Mouse (Mus musculus): ENCODE results near the gene Cela1. TPM values are rescaled to one million over a fixed set of nuclear protein-coding genes. Genes with fewer than 3 reads are reported as not detected.

Gene Cela1
- polyA plus RNA-seq, 1 experiment = 0.08 TPM

- Histone ChIP-seq H3K4me1 (ENCODE audit: control insufficient read depth) (peaks cover 16% of the 10 kb centered on the region), H3K27me3 (ENCODE audit: control insufficient read depth) (no peaks in the 10 kb centered on the region), H3K36me3 (ENCODE audit: control insufficient read depth) (no peaks in the 10 kb centered on the region), H3K9me3 (ENCODE audit: control insufficient read depth, low read length) (no peaks in the 10 kb centered on the region), H3K4me3 (replicated peaks) (no peak overlapping the region)
- no peak for TF ChIP-seq GATA1 (IDR thresholded peaks at IDR 0.05; ENCODE audit: low read length)
- no peak for TF ChIP-seq TAL1 (IDR thresholded peaks at IDR 0.05; ENCODE audit: low read length)
These were observed 7.3 kb downstream of the Cela1 start for GRCm38 (mm10) chr15:100680381-100680780.

- H3K4me1 ChIP-seq (ENCODE audit: control insufficient read depth) = peaks cover 18% of the 10 kb centered on the region
- TF ChIP-seq TAL1 (IDR thresholded peaks at IDR 0.05; ENCODE audit: low read length) (no peak), GATA1 (IDR thresholded peaks at IDR 0.05; ENCODE audit: low read length) (no peak)
- no peaks in the 10 kb centered on the region for H3K27me3 ChIP-seq (ENCODE audit: control insufficient read depth)
- no peaks in the 10 kb centered on the region for H3K9me3 ChIP-seq (ENCODE audit: control insufficient read depth, low read length)
- no peak overlapping the region for H3K4me3 ChIP-seq (replicated peaks)
- H3K36me3 ChIP-seq (ENCODE audit: control insufficient read depth) = no peaks in the 10 kb centered on the region
These were observed 8.7 kb downstream of the Cela1 start for GRCm38 (mm10) chr15:100679005-100679404.

GRCm38 (mm10) chr15:100678581-100678980, 9.1 kb downstream of the Cela1 start:
- no peaks in the 10 kb centered on the region for H3K9me3 ChIP-seq (ENCODE audit: control insufficient read depth, low read length)
- peaks cover 22% of the 10 kb centered on the region for H3K4me1 ChIP-seq (ENCODE audit: control insufficient read depth)
- TF ChIP-seq GATA1 (IDR thresholded peaks at IDR 0.05; ENCODE audit: low read length) (no peak), TAL1 (IDR thresholded peaks at IDR 0.05; ENCODE audit: low read length) (no peak)
- H3K4me3 ChIP-seq (replicated peaks) = no peak overlapping the region
- H3K27me3 ChIP-seq (ENCODE audit: control insufficient read depth) = no peaks in the 10 kb centered on the region
- no peaks in the 10 kb centered on the region for H3K36me3 ChIP-seq (ENCODE audit: control insufficient read depth)

GRCm38 (mm10) chr15:100677675-100678074, 10.0 kb downstream of the Cela1 start:
- H3K4me1 ChIP-seq (ENCODE audit: control insufficient read depth) = peaks cover 22% of the 10 kb centered on the region
- no peak for TF ChIP-seq GATA1 (IDR thresholded peaks at IDR 0.05; ENCODE audit: low read length)
- no peak for TF ChIP-seq TAL1 (IDR thresholded peaks at IDR 0.05; ENCODE audit: low read length)

GRCm38 (mm10) chr15:100676521-100676920, 11.2 kb downstream of the Cela1 start:
- Histone ChIP-seq H3K27me3 (ENCODE audit: control insufficient read depth) (no peaks in the 10 kb centered on the region), H3K4me1 (ENCODE audit: control insufficient read depth) (peaks cover 22% of the 10 kb centered on the region), H3K36me3 (ENCODE audit: control insufficient read depth) (no peaks in the 10 kb centered on the region), H3K4me3 (replicated peaks) (no peak overlapping the region), H3K9me3 (ENCODE audit: control insufficient read depth, low read length) (no peaks in the 10 kb centered on the region)
- TF ChIP-seq TAL1 (IDR thresholded peaks at IDR 0.05; ENCODE audit: low read length) (no peak), GATA1 (IDR thresholded peaks at IDR 0.05; ENCODE audit: low read length) (no peak)

More at GRCm38 (mm10) chr15:100677675-100678074, 10.0 kb downstream of the Cela1 start:
- Histone ChIP-seq H3K36me3 (ENCODE audit: control insufficient read depth) (no peaks in the 10 kb centered on the region), H3K27me3 (ENCODE audit: control insufficient read depth) (no peaks in the 10 kb centered on the region), H3K4me3 (replicated peaks) (no peak overlapping the region), H3K9me3 (ENCODE audit: control insufficient read depth, low read length) (no peaks in the 10 kb centered on the region)

GRCm38 (mm10) chr15:100675486-100675885, 12.2 kb downstream of the Cela1 start:
- no peaks in the 10 kb centered on the region for H3K9me3 ChIP-seq (ENCODE audit: control insufficient read depth, low read length)
- TF ChIP-seq TAL1 (IDR thresholded peaks at IDR 0.05; ENCODE audit: low read length) (no peak), GATA1 (IDR thresholded peaks at IDR 0.05; ENCODE audit: low read length) (no peak)
- no peak overlapping the region for H3K4me3 ChIP-seq (replicated peaks)
- peaks cover 22% of the 10 kb centered on the region for H3K4me1 ChIP-seq (ENCODE audit: control insufficient read depth)
- no peaks in the 10 kb centered on the region for H3K36me3 ChIP-seq (ENCODE audit: control insufficient read depth)
- H3K27me3 ChIP-seq (ENCODE audit: control insufficient read depth) = no peaks in the 10 kb centered on the region

GRCm38 (mm10) chr15:100674566-100674965, 13.2 kb downstream of the Cela1 start:
- Histone ChIP-seq H3K4me3 (replicated peaks) (no peak overlapping the region), H3K36me3 (ENCODE audit: control insufficient read depth) (no peaks in the 10 kb centered on the region), H3K9me3 (ENCODE audit: control insufficient read depth, low read length) (no peaks in the 10 kb centered on the region), H3K4me1 (ENCODE audit: control insufficient read depth) (peaks cover 26% of the 10 kb centered on the region), H3K27me3 (ENCODE audit: control insufficient read depth) (peaks cover under 1% of the 10 kb centered on the region)
- TF ChIP-seq TAL1 (IDR thresholded peaks at IDR 0.05; ENCODE audit: low read length) (no peak), GATA1 (IDR thresholded peaks at IDR 0.05; ENCODE audit: low read length) (no peak)

GRCm38 (mm10) chr15:100673585-100674391, 13.9 kb downstream of the Cela1 start:
- Histone ChIP-seq H3K9me3 (ENCODE audit: control insufficient read depth, low read length) (no peaks in the 10 kb centered on the region), H3K4me1 (ENCODE audit: control insufficient read depth) (peaks cover 34% of the 10 kb centered on the region), H3K27me3 (ENCODE audit: control insufficient read depth) (peaks cover 8% of the 10 kb centered on the region), H3K36me3 (ENCODE audit: control insufficient read depth) (no peaks in the 10 kb centered on the region), H3K4me3 (replicated peaks) (peak overlapping the region; percentile 19)
- no peak for TF ChIP-seq GATA1 (IDR thresholded peaks at IDR 0.05; ENCODE audit: low read length)
- TF ChIP-seq TAL1 (IDR thresholded peaks at IDR 0.05; ENCODE audit: low read length) = no peak

- Histone ChIP-seq H3K36me3 (ENCODE audit: control insufficient read depth) (no peaks in the 10 kb centered on the region), H3K4me1 (ENCODE audit: control insufficient read depth) (peaks cover 53% of the 10 kb centered on the region), H3K27me3 (ENCODE audit: control insufficient read depth) (peaks cover 22% of the 10 kb centered on the region), H3K9me3 (ENCODE audit: control insufficient read depth, low read length) (no peaks in the 10 kb centered on the region), H3K4me3 (replicated peaks) (no peak overlapping the region)
- TF ChIP-seq GATA1 (IDR thresholded peaks at IDR 0.05; ENCODE audit: low read length) (no peak), TAL1 (IDR thresholded peaks at IDR 0.05; ENCODE audit: low read length) (no peak)
These were observed 16.9 kb downstream of the Cela1 start for GRCm38 (mm10) chr15:100670833-100671232.
